Mouse (Mus musculus): ENCODE results near the gene Tmem150c.

Gene Tmem150c

GRCm38 (mm10) chr5:100159638-100159973 is at the start of gene Tmem150c:
Gene Tmem150c, minus strand, starts transcription at chr5:100159808.
- no peak for DNase-seq

GRCm38 (mm10) chr5:100209093-100209492 is 49.5 kb upstream of the Tmem150c start:
- DNase-seq = no peak

- no peak for DNase-seq
Measured at GRCm38 (mm10) chr5:100206675-100207074, 47.1 kb upstream of the Tmem150c start.

GRCm38 (mm10) chr5:100205519-100206189 is 46.0 kb upstream of the Tmem150c start:
- no peak for DNase-seq

- no peak for DNase-seq
Measured at GRCm38 (mm10) chr5:100200805-100201204, 41.2 kb upstream of the Tmem150c start.

GRCm38 (mm10) chr5:100200296-100200695 is 40.7 kb upstream of the Tmem150c start:
- no peak for DNase-seq

GRCm38 (mm10) chr5:100199092-100199853 is 39.7 kb upstream of the Tmem150c start:
- no peak for DNase-seq

GRCm38 (mm10) chr5:100197476-100197875 is 37.9 kb upstream of the Tmem150c start:
- no peak for DNase-seq

- DNase-seq = no peak
Measured at GRCm38 (mm10) chr5:100196854-100197431, 37.3 kb upstream of the Tmem150c start.

- DNase-seq = no peak
Measured at GRCm38 (mm10) chr5:100196397-100196796, 36.8 kb upstream of the Tmem150c start.

- no peak for DNase-seq
Measured at GRCm38 (mm10) chr5:100191438-100192190, 32.0 kb upstream of the Tmem150c start.

GRCm38 (mm10) chr5:100187035-100187901 is 27.7 kb upstream of the Tmem150c start:
- DNase-seq = no peak

GRCm38 (mm10) chr5:100186618-100187017 is 27.0 kb upstream of the Tmem150c start:
- no peak for DNase-seq

GRCm38 (mm10) chr5:100185895-100186294 is 26.3 kb upstream of the Tmem150c start:
- DNase-seq = no peak

- DNase-seq = no peak
Measured at GRCm38 (mm10) chr5:100181011-100181410, 21.4 kb upstream of the Tmem150c start.

- no peak for DNase-seq
Measured at GRCm38 (mm10) chr5:100178781-100179165, 19.2 kb upstream of the Tmem150c start.

- DNase-seq = no peak
Measured at GRCm38 (mm10) chr5:100178122-100178780, 18.6 kb upstream of the Tmem150c start.

GRCm38 (mm10) chr5:100177547-100177946 is 17.9 kb upstream of the Tmem150c start:
- no peak for DNase-seq

GRCm38 (mm10) chr5:100176096-100176495 is 16.5 kb upstream of the Tmem150c start:
- no peak for DNase-seq

- no peak for DNase-seq
Measured at GRCm38 (mm10) chr5:100175582-100175981, 16.0 kb upstream of the Tmem150c start.

GRCm38 (mm10) chr5:100172104-100172503 is 12.5 kb upstream of the Tmem150c start:
- no peak for DNase-seq
